Mouse (Mus musculus) megakaryocyte, embryonic 14.5 days (primary cell): Measurements from ENCODE around the gene Supv3l1.

Experiments used
- FLI1 ChIP-seq: IDR thresholded peaks from 2 replicates; pipeline ENCODE4 v1.6.1; 2012; ENCODE audit warnings: low read length, inconsistent platforms, mixed read lengths
- GATA1 ChIP-seq: IDR thresholded peaks from 3 replicates; pipeline ENCODE4 v1.6.1; 2012; ENCODE audit warnings: mixed read lengths, low read length, inconsistent platforms, borderline replicate concordance

DNA sequence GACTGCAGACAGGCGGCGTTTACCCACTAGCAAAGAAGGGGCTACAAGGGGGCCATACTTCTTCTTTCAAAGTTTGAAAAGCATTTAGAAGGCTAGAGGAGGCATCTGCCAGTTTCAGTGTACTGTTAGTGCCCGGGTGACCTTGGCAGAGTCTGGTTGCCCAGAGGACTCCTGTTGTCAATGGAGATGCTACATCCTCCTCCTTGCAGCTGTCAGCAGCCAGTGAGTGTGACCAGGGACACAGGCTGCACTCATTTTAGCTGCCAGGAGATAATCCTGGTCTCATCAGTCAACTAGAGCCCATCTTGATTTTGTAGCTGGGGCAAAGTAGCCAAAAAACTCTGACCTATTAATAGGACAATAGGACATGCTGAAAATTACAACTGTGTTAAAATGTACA lies 28.4 kb downstream of the Supv3l1 start:
- TF ChIP-seq GATA1, result no peak
- TF ChIP-seq FLI1, result no peak
